Mouse (Mus musculus) E14TG2a.4 (cell line): ENCODE measurements around the gene Orc2.

Source experiments
- CTCF ChIP-seq: conservative IDR thresholded peaks from 2 replicates; pipeline ENCODE4 v1.5.1; 2014; ENCODE audit warnings: low read length
- POU5F1 ChIP-seq: IDR thresholded peaks from 2 replicates; pipeline ENCODE4 v1.6.1; 2014; ENCODE audit warnings: low read length, borderline replicate concordance

DNA sequence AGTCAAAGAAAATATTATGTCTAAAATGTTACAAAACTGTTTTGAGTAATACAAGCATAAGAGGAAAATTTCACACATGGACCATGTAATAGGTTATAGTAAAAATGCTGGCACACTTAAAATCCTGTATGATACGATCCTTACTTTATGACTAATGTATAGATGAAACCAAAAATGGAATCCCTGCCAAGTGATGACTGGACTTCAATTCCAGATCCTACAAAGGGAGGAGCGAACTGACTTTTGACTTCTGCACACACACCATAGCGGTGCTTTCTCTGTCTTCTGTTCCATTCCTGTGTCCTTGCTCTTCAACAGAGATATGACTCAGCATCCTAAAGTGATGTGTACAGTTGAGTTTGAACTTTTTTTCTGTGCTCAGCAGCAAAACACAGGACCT, 44.3 kb downstream of the Orc2 start:
- TF ChIP-seq CTCF: no peak
- no peak for TF ChIP-seq POU5F1
